Mouse (Mus musculus) spleen, postnatal 36 days (tissue): ENCODE results near the gene N4bp1.

ENCODE experiments used
- DNase-seq, 2 experiments: peaks; one replicate each; pipeline ENCODE4 v3.0.0; 2022; ENCODE audit warnings: low spot score in 2 of 2, mixed read lengths in 1 of 2

Gene N4bp1

GRCm38 (mm10) chr8:86861516-86861915 lies 23.5 kb downstream of the N4bp1 start:
- DNase-seq: no peak

GRCm38 (mm10) chr8:86856248-86856647 lies 28.8 kb downstream of the N4bp1 start:
- peak in 1 of 2 experiments; percentile 21 for DNase-seq

- no peak for DNase-seq
Observed at GRCm38 (mm10) chr8:86854686-86855085, 30.4 kb downstream of the N4bp1 start.

- no peak for DNase-seq
Observed at GRCm38 (mm10) chr8:86853989-86854373, 31.1 kb downstream of the N4bp1 start.

GRCm38 (mm10) chr8:86853266-86853988 lies 31.6 kb downstream of the N4bp1 start:
- no peak for DNase-seq

GRCm38 (mm10) chr8:86852491-86852890 lies 32.6 kb downstream of the N4bp1 start:
- DNase-seq: no peak

- DNase-seq: no peak
Observed at GRCm38 (mm10) chr8:86848876-86849275, 36.2 kb downstream of the N4bp1 start.

GRCm38 (mm10) chr8:86848401-86848800 lies 36.7 kb downstream of the N4bp1 start:
- DNase-seq: no peak

- no peak for DNase-seq
Observed at GRCm38 (mm10) chr8:86847091-86847490, 38.0 kb downstream of the N4bp1 start.

- no peak for DNase-seq
Observed at GRCm38 (mm10) chr8:86845875-86846274, 39.2 kb downstream of the N4bp1 start.

GRCm38 (mm10) chr8:86844856-86845255 lies 40.2 kb downstream of the N4bp1 start:
- no peak for DNase-seq

GRCm38 (mm10) chr8:86843896-86844295 lies 41.2 kb downstream of the N4bp1 start:
- DNase-seq: no peak

- DNase-seq: no peak
Observed at GRCm38 (mm10) chr8:86841556-86842309, 43.3 kb downstream of the N4bp1 start.

- no peak for DNase-seq
Observed at GRCm38 (mm10) chr8:86840120-86840693, 44.9 kb downstream of the N4bp1 start.

GRCm38 (mm10) chr8:86838707-86839438 lies 46.2 kb downstream of the N4bp1 start:
- no peak for DNase-seq

- no peak for DNase-seq
Observed at GRCm38 (mm10) chr8:86837234-86837633, 47.8 kb downstream of the N4bp1 start.

- DNase-seq: no peak
Observed at GRCm38 (mm10) chr8:86835881-86836280, 49.2 kb downstream of the N4bp1 start.

GRCm38 (mm10) chr8:86834496-86835260 lies 50.4 kb downstream of the N4bp1 start:
- no peak for DNase-seq

- DNase-seq: no peak
Observed at GRCm38 (mm10) chr8:86833937-86834336, 51.1 kb downstream of the N4bp1 start.

- no peak for DNase-seq
Observed at GRCm38 (mm10) chr8:86828925-86829324, 56.1 kb downstream of the N4bp1 start.

GRCm38 (mm10) chr8:86827199-86827598 lies 57.9 kb downstream of the N4bp1 start:
- no peak for DNase-seq
